Mouse (Mus musculus) retina, embryonic 14.5 days (tissue): Measurements from ENCODE around the gene Olfr1382.
"Not testable (repeated sequence)": the region's sequence is repeated elsewhere in the genome, so short reads cannot be mapped to it uniquely, and the experiment has no call there.

Source experiments
- DNase-seq: peaks from one replicate; pipeline ENCODE4 v3.0.0-alpha.2; 2015; ENCODE audit warnings: low spot score

Olfr1382 gene

DNA sequence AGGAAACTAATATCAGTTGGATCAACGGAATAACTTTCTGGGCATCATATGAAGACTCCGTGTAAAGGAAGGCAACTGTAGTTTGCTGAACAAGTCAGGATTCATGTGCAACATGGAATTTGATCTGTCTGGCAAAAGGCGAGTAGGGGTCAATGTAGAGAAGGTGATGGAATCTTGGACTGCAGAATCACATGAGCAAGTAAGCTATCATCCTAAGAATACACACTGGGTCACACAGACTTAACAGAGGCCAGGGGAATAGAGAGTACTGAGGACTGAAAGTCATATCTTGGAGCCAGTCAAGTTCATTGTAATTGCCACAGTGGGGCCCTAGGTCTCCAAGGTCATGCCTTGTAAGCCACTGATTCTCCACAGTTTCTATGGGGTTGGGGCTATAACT is at the start of gene Olfr1382:
Olfr1382 (plus strand) TSS at position 301 of the 400 bp plus-strand sequence.
- DNase-seq, result no peak

GRCm38 (mm10) chr11:49485973-49486372 is 42.1 kb upstream of the Olfr1382 start:
- DNase-seq, result no peak

GRCm38 (mm10) chr11:49488770-49489169 is 39.3 kb upstream of the Olfr1382 start, which contains the start of gene Olfr1385:
Olfr1385 (plus strand) TSS chr11:49489070.
- DNase-seq, result not testable (repeated sequence)

- no peak for DNase-seq
Observed at GRCm38 (mm10) chr11:49518086-49518485, 10.0 kb upstream of the Olfr1382 start.

DNA sequence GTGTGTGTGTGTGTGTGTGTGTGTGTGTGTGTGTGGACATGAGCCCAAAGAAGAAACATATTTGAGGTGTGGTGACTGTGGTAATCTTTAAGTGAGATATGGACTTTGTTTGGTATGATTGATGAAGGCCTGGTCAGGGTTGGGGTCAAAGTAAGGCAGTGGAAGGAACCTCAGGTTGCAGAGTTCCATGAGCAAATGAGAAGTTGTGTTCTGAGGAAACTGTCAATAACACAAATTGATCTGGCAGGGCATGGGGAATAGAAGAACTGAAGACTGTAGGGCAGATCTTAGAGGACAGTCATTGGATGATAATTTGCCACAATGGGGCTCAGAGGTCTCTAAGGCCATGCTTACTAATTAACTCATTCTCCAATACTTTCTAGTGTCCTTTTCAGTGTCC is 8.7 kb upstream of the Olfr1382 start, which contains the start of gene Olfr1383:
Olfr1383 (plus strand) TSS at position 301 of the 400 bp plus-strand sequence.
- no peak for DNase-seq

DNA sequence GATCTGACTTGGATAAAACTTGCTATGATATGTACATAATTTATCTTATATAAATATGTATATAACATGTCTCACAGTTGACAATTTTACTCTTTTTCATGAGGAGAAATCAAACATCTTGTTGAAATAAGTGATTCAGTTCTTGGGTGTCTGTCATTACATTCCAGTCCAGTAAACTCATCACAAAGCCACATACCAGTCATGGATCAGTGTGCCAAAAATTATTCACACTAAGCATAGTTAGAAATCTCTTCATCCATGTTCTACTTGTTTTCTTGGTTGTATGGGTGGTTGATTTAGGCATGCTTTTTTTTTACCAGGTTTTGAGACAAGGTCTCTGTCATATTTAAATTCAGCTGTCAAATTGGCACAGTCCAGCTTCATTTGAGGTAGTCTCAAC is 4.7 kb downstream of the Olfr1382 start:
- no peak for DNase-seq

- peak; percentile 7 for DNase-seq
Observed at GRCm38 (mm10) chr11:49536631-49537030, 8.6 kb downstream of the Olfr1382 start.

GRCm38 (mm10) chr11:49543149-49543548 is 15.1 kb downstream of the Olfr1382 start, which contains the start of gene Olfr1381:
Olfr1381 (plus strand) TSS chr11:49543449.
- DNase-seq, result not testable (repeated sequence)

DNA sequence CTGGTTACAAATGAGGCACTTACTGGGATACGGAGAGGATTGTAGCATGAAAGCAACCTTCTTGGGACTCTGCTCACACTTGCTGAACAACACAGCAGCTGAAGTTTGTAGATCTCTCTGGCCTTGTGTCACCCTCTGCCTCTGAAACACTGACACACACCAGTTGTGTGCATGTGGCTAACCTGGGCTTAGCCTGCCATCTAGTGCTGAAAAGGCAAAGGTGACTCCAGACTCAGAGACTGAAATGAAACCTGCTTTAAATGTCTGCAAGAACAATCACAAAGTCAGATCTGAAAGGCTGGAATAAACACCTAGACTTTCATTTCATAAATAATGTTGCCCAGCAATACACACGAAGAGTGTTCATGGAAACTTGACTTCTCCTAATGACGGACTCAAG is 26.0 kb downstream of the Olfr1382 start:
- DNase-seq, result not testable (repeated sequence)

GRCm38 (mm10) chr11:49556578-49556977 is 28.5 kb downstream of the Olfr1382 start, which contains the start of gene Olfr1380:
Olfr1380 (plus strand) TSS chr11:49556878.
- not testable (repeated sequence) for DNase-seq

- DNase-seq, result peak; percentile 32
Observed at GRCm38 (mm10) chr11:49575054-49575453, 47.0 kb downstream of the Olfr1382 start.

- not testable (repeated sequence) for DNase-seq
Observed at GRCm38 (mm10) chr11:49580452-49580851, 52.4 kb downstream of the Olfr1382 start.
